Comparison of ENCODE assay signal across 13 mouse cellular contexts in the genomic region with DNA sequence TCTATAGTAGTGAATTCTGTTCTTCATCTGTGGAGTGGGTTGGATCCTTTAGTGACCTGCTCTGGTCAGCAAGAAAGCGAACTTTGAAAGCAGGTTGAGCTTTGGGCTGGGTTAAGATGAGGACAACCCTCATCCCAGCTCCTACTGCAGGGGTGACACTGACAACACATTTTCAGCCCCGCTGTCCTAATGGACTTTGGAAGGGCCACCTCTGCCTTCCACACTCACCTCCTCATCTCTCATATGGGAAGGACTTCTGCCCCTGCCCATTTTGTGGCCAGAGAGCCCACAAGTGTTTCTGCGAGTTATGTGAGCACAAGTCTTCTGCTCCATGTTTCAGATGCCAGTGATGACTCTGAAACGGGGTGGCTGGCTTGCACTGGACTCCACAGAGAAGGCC. TPM values are rescaled to one million over a fixed set of nuclear protein-coding genes. Genes with fewer than 3 reads are reported as not detected.
DNase-seq lines count a peak whose midpoint lies in the region; ATAC-seq lines count a peak whose summit lies in the region.
"Had no signal": no experiment of that assay in that cellular context is flagged by ENCODE, and none has a peak within 500 bp of the region (broad histone marks: within the 10 kb centered on the region; RNA-seq: fewer than 3 reads in every experiment).

No protein-coding gene starts in this region.

- 75% methylated on average over 4 of the region's 4 CpGs for WGBS in heart, embryonic 10.5 days
- 73% methylated on average over 4 of the region's 4 CpGs for WGBS in kidney, embryonic 15.5 days
- 76% methylated on average over 4 of the region's 4 CpGs for WGBS in embryonic facial prominence, embryonic 12.5 days
- 79% methylated on average over 4 of the region's 4 CpGs for WGBS in limb, embryonic 15.5 days
- WGBS in midbrain, embryonic 14.5 days: 84% methylated on average over 4 of the region's 4 CpGs

- H3K4me1 ChIP-seq in heart, embryonic 10.5 days: peaks cover 59% of the 10 kb centered on the region
- H3K4me1 ChIP-seq in kidney, embryonic 15.5 days: peaks cover 66% of the 10 kb centered on the region
- H3K4me1 ChIP-seq in embryonic facial prominence, embryonic 12.5 days: peaks cover 33% of the 10 kb centered on the region
- peaks cover 41% of the 10 kb centered on the region for H3K4me1 ChIP-seq in limb, embryonic 15.5 days
- 0 out of 2 replicates have a peak, but pooled peaks cover 2% of the 10 kb centered on the region for H3K4me1 ChIP-seq in midbrain, embryonic 14.5 days (ENCODE audit: control insufficient read depth, insufficient read depth, low read length)

- no peak for DNase-seq in heart, embryonic 10.5 days (ENCODE audit: low spot score)
- DNase-seq in heart, adult 11 months: no peak
- no peak for DNase-seq in kidney, adult 9 months
- no peak for DNase-seq in gastrocnemius, postnatal 36 days
- no peak for DNase-seq in midbrain, embryonic 14.5 days
- DNase-seq: heart, postnatal 36 days; right cerebral cortex, postnatal 25 days; thymus, postnatal 14 days had no signal

- H3K9ac ChIP-seq in kidney, embryonic 15.5 days: no peak overlapping the region
- H3K9ac ChIP-seq in embryonic facial prominence, embryonic 12.5 days: no peak overlapping the region
- no peak overlapping the region for H3K9ac ChIP-seq in limb, embryonic 15.5 days
- no peak overlapping the region for H3K9ac ChIP-seq in midbrain, embryonic 14.5 days (replicated peaks; ENCODE audit: low read length)
- H3K9ac ChIP-seq: midbrain, embryonic 13.5 days had no signal

- intact Hi-C loops in gastrocnemius, postnatal 36 days (cut with DNase I): no loop called here

- H3K36me3 ChIP-seq in heart, embryonic 10.5 days: no peaks in the 10 kb centered on the region
- no peaks in the 10 kb centered on the region for H3K36me3 ChIP-seq in kidney, embryonic 15.5 days
- H3K36me3 ChIP-seq in embryonic facial prominence, embryonic 12.5 days: no peaks in the 10 kb centered on the region
- H3K36me3 ChIP-seq in limb, embryonic 15.5 days: 0 out of 2 replicates have a peak, but pooled peaks cover 3% of the 10 kb centered on the region
- no peaks in the 10 kb centered on the region for H3K36me3 ChIP-seq in midbrain, embryonic 14.5 days (ENCODE audit: control insufficient read depth, insufficient read depth, low read length)
- H3K36me3 ChIP-seq: midbrain, embryonic 13.5 days had no signal

- no peaks in the 10 kb centered on the region for H3K9me3 ChIP-seq in heart, embryonic 10.5 days
- H3K9me3 ChIP-seq in kidney, embryonic 15.5 days (replicated peaks): no peaks in the 10 kb centered on the region
- H3K9me3 ChIP-seq in embryonic facial prominence, embryonic 12.5 days: no peaks in the 10 kb centered on the region
- H3K9me3 ChIP-seq in limb, embryonic 15.5 days: no peaks in the 10 kb centered on the region
- no peaks in the 10 kb centered on the region for H3K9me3 ChIP-seq in midbrain, embryonic 14.5 days (ENCODE audit: control insufficient read depth, low read length)
- H3K9me3 ChIP-seq: midbrain, embryonic 13.5 days had no signal

- no peaks in the 10 kb centered on the region for H3K27me3 ChIP-seq in heart, embryonic 10.5 days (ENCODE audit: insufficient read depth, poor library complexity, severe bottlenecking)
- no peaks in the 10 kb centered on the region for H3K27me3 ChIP-seq in kidney, embryonic 15.5 days
- no peaks in the 10 kb centered on the region for H3K27me3 ChIP-seq in embryonic facial prominence, embryonic 12.5 days
- no peaks in the 10 kb centered on the region for H3K27me3 ChIP-seq in limb, embryonic 15.5 days
- no peaks in the 10 kb centered on the region for H3K27me3 ChIP-seq in midbrain, embryonic 14.5 days (ENCODE audit: control insufficient read depth, insufficient read depth, low read length)
- H3K27me3 ChIP-seq: midbrain, embryonic 13.5 days; Patski had no signal

- H3K27ac ChIP-seq in heart, embryonic 10.5 days: peak overlapping the region; percentile 62; the same call in 1 of the 2 replicates
- peak overlapping the region; percentile 81 for H3K27ac ChIP-seq in kidney, embryonic 15.5 days
- H3K27ac ChIP-seq in embryonic facial prominence, embryonic 12.5 days: peak overlapping the region; percentile 63
- H3K27ac ChIP-seq in limb, embryonic 15.5 days: peak overlapping the region; percentile 69
- H3K27ac ChIP-seq in midbrain, embryonic 14.5 days (replicated peaks; ENCODE audit: low read depth, low read length): no peak overlapping the region
- H3K27ac ChIP-seq: midbrain, embryonic 13.5 days had no signal

- ATAC-seq in kidney, embryonic 15.5 days (replicated peaks; ENCODE audit: low FRiP score): no peak
- ATAC-seq in embryonic facial prominence, embryonic 12.5 days (ENCODE audit: insufficient number of reproducible peaks, insufficient read depth, low FRiP score, low TSS enrichment): no peak
- no peak for ATAC-seq in limb, embryonic 15.5 days (ENCODE audit: insufficient number of reproducible peaks, low FRiP score, low TSS enrichment, low read depth)
- no peak for ATAC-seq in midbrain, embryonic 14.5 days (ENCODE audit: low FRiP score, low TSS enrichment)
- ATAC-seq: midbrain, embryonic 13.5 days had no signal

- H3K4me3 ChIP-seq in heart, embryonic 10.5 days: no peak overlapping the region
- no peak overlapping the region for H3K4me3 ChIP-seq in kidney, embryonic 15.5 days (replicated peaks)
- no peak overlapping the region for H3K4me3 ChIP-seq in embryonic facial prominence, embryonic 12.5 days
- H3K4me3 ChIP-seq in limb, embryonic 15.5 days: no peak overlapping the region
- H3K4me3 ChIP-seq in midbrain, embryonic 14.5 days (replicated peaks; ENCODE audit: low read depth, low read length): no peak overlapping the region
- H3K4me3 ChIP-seq: midbrain, embryonic 13.5 days had no signal

- no peak overlapping the region for H3K4me2 ChIP-seq in kidney, embryonic 15.5 days
- H3K4me2 ChIP-seq in embryonic facial prominence, embryonic 12.5 days (replicated peaks): no peak overlapping the region
- H3K4me2 ChIP-seq in limb, embryonic 15.5 days: no peak overlapping the region
- H3K4me2 ChIP-seq in midbrain, embryonic 14.5 days (ENCODE audit: low read length): no peak overlapping the region
- H3K4me2 ChIP-seq: midbrain, embryonic 13.5 days had no signal

RNA-seq across cellular contexts. Expression of a gene that starts 41.9 kb away (rescaled TPM):
- polyA plus RNA-seq in heart, embryonic 10.5 days (2016; fragmentation: Nextera tagmentation; extraction: Ambion mirVana): 18.4 and 25.4 TPM in 2 replicates
- 51.4 and 55.5 TPM in 2 replicates for polyA plus RNA-seq in kidney, embryonic 15.5 days (2015; fragmentation: Nextera tagmentation; extraction: Ambion mirVana)
- polyA plus RNA-seq in embryonic facial prominence, embryonic 12.5 days (2016; fragmentation: Nextera tagmentation; extraction: Ambion mirVana): 35.7 and 39.5 TPM in 2 replicates
- polyA plus RNA-seq in limb, embryonic 15.5 days (2015; fragmentation: Nextera tagmentation; extraction: Ambion mirVana): 39.1 and 44.0 TPM in 2 replicates
- total RNA-seq in gastrocnemius, postnatal 36 days (2021): 1 to 10 TPM; 6.3 to 8.1 TPM
- polyA plus RNA-seq in midbrain, embryonic 14.5 days (2014; fragmentation: Nextera tagmentation; extraction: Ambion mirVana): 93.3 and 108 TPM in 2 replicates
